Mouse (Mus musculus) ovary, postnatal 10 days (tissue): ENCODE data around the gene Slc37a1.
"Not testable (repeated sequence)": the region's sequence is repeated elsewhere in the genome, so short reads cannot be mapped to it uniquely, and the experiment has no call there.

Source experiments
- DNase-seq: peaks from one replicate; pipeline ENCODE4 v3.0.0; 2022; ENCODE audit warnings: low spot score

Gene Slc37a1

GRCm38 (mm10) chr17:31268016-31268415 is 18.6 kb upstream of the Slc37a1 start:
- DNase-seq = no peak

- no peak for DNase-seq
Observed at GRCm38 (mm10) chr17:31269761-31270160, 16.8 kb upstream of the Slc37a1 start.

GRCm38 (mm10) chr17:31270246-31270645 is 16.3 kb upstream of the Slc37a1 start:
- no peak for DNase-seq

GRCm38 (mm10) chr17:31270736-31271135 is 15.9 kb upstream of the Slc37a1 start:
- DNase-seq = not testable (repeated sequence)

GRCm38 (mm10) chr17:31271136-31271851 is 15.3 kb upstream of the Slc37a1 start:
- DNase-seq = no peak

- DNase-seq = no peak
Observed at GRCm38 (mm10) chr17:31272416-31273165, 14.0 kb upstream of the Slc37a1 start.

- no peak for DNase-seq
Observed at GRCm38 (mm10) chr17:31273631-31274030, 13.0 kb upstream of the Slc37a1 start.

GRCm38 (mm10) chr17:31275181-31275580 is 11.4 kb upstream of the Slc37a1 start:
- DNase-seq = no peak

- no peak for DNase-seq
Observed at GRCm38 (mm10) chr17:31276207-31276921, 10.2 kb upstream of the Slc37a1 start.

- DNase-seq = peak; percentile 100
Observed at GRCm38 (mm10) chr17:31276922-31277918, 9.4 kb upstream of the Slc37a1 start, which contains the start of gene Rsph1. Gene Rsph1 (minus strand): TSS chr17:31277383.

- DNase-seq = no peak
Observed at GRCm38 (mm10) chr17:31277931-31278330, 8.7 kb upstream of the Slc37a1 start.

GRCm38 (mm10) chr17:31279541-31279940 is 7.1 kb upstream of the Slc37a1 start:
- no peak for DNase-seq

- DNase-seq = no peak
Observed at GRCm38 (mm10) chr17:31280269-31280668, 6.3 kb upstream of the Slc37a1 start.

GRCm38 (mm10) chr17:31281830-31282686 is 4.5 kb upstream of the Slc37a1 start:
- no peak for DNase-seq

- no peak for DNase-seq
Observed at GRCm38 (mm10) chr17:31282687-31283053, 3.9 kb upstream of the Slc37a1 start.

GRCm38 (mm10) chr17:31285867-31286266 is 725 bp upstream of the Slc37a1 start:
- DNase-seq = no peak

GRCm38 (mm10) chr17:31287216-31287615 is 624 bp downstream of the Slc37a1 start:
- no peak for DNase-seq

GRCm38 (mm10) chr17:31288999-31289726 is 2.6 kb downstream of the Slc37a1 start:
- DNase-seq = no peak

GRCm38 (mm10) chr17:31290311-31290710 is 3.7 kb downstream of the Slc37a1 start:
- no peak for DNase-seq

GRCm38 (mm10) chr17:31290859-31291258 is 4.3 kb downstream of the Slc37a1 start:
- DNase-seq = no peak
